In genomic region chr12:55820661-55821314, GRCm38 (mm10) we compare ENCODE assay signal across 8 mouse cellular contexts. TPM values are rescaled to one million over a fixed set of nuclear protein-coding genes. Genes with fewer than 3 reads are reported as not detected.
DNase-seq lines count a peak whose midpoint lies in the region; ATAC-seq lines count a peak whose summit lies in the region.

Gene Ralgapa1, minus strand, starts transcription at chr12:55821167.

- no peaks in the 10 kb centered on the region for H3K4me1 ChIP-seq in hindbrain, embryonic 11.5 days (replicated peaks; ENCODE audit: control insufficient read depth, insufficient read depth, low read length)

- peak within 1 kb of the TSS; percentile 60 for H3K4me2 ChIP-seq in hindbrain, embryonic 11.5 days (replicated peaks; ENCODE audit: low read depth, low read length)

- peak within 1 kb of the TSS; percentile 90 for H3K9ac ChIP-seq in hindbrain, embryonic 11.5 days (ENCODE audit: low read depth, low read length)

- no peaks in the 10 kb centered on the region for H3K9me3 ChIP-seq in hindbrain, embryonic 11.5 days (ENCODE audit: control insufficient read depth, low read length)

- H3K27me3 ChIP-seq in hindbrain, embryonic 11.5 days (ENCODE audit: control insufficient read depth, insufficient read depth, low read length): no peaks in the 10 kb centered on the region

- no peaks in the 10 kb centered on the region for H3K36me3 ChIP-seq in hindbrain, embryonic 11.5 days (ENCODE audit: control insufficient read depth, insufficient read depth, low read length)

- WGBS in hindbrain, embryonic 11.5 days: under 1% methylated on average over 62 of the region's 78 CpGs

- H3K4me3 ChIP-seq in hindbrain, embryonic 11.5 days (ENCODE audit: low read depth, low read length): peak within 1 kb of the TSS; percentile 76

- H3K27ac ChIP-seq in hindbrain, embryonic 11.5 days (ENCODE audit: low read depth, low read length): peak within 1 kb of the TSS; percentile 95

- ATAC-seq in hindbrain, embryonic 11.5 days (ENCODE audit: low FRiP score): peak; percentile 95

- DNase-seq in MN1 (ENCODE audit: low spot score): peak; percentile 96
- peak; percentile 88 for DNase-seq in cerebellum, adult 9-10 months
- DNase-seq in frontal cortex, adult 2 months (ENCODE audit: extremely low spot score in 1 of 2, low spot score in 1 of 2): peak; percentile 82 to 88
- DNase-seq in hindbrain, embryonic 11.5 days (ENCODE audit: low spot score): peak; percentile 98
- DNase-seq in layer of hippocampus, postnatal 10 days (ENCODE audit: low spot score in 2 of 2): peak; percentile 88 to 90
- peak; percentile 94 for DNase-seq in lung, postnatal 10 days
- DNase-seq in ovary, postnatal 36 days (ENCODE audit: low spot score): peak; percentile 82
- DNase-seq in thymus, postnatal 25 days: peak; percentile 89

RNA-seq across cellular contexts. Expression of gene Ralgapa1, which starts in this region (rescaled TPM):
- polyA plus RNA-seq in frontal cortex, adult 2 months (2012; rRNA removed): 64.9 and 72.0 TPM in 2 replicates
- 20.7 and 25.7 TPM in 2 replicates for polyA plus RNA-seq in hindbrain, embryonic 11.5 days (2014; fragmentation: Nextera tagmentation; extraction: Ambion mirVana)
- total RNA-seq in layer of hippocampus, postnatal 10 days (2021): 100 to 1,000 TPM; 110 to 115 TPM

Comparison
In these comparisons a context has a peak if more than half of its experiments do, and no peak if none do; other contexts are left out.
1. Peak in every context shown above with its lines: DNase-seq, ATAC-seq, H3K4me3 ChIP-seq and H3K27ac ChIP-seq.